Mouse (Mus musculus) embryo, embryonic 11.5 days (tissue): ENCODE results near the gene Exoc8.

Source experiments
- DNase-seq: peaks from one replicate; pipeline ENCODE4 v3.0.0-alpha.2; 2012; ENCODE audit warnings: low read depth, low spot score

Gene Exoc8

GRCm38 (mm10) chr8:124853511-124853910, 44.0 kb downstream of the Exoc8 start:
- DNase-seq = no peak

GRCm38 (mm10) chr8:124845573-124845972, 51.9 kb downstream of the Exoc8 start:
- no peak for DNase-seq

GRCm38 (mm10) chr8:124845131-124845530, 52.4 kb downstream of the Exoc8 start:
- DNase-seq = no peak
